Mouse (Mus musculus) brain, adult 2 months (tissue): ENCODE measurements around the gene Lcn10.
"Not testable (repeated sequence)": the region's sequence is repeated elsewhere in the genome, so short reads cannot be mapped to it uniquely, and the experiment has no call there.

Experiments
- DNase-seq: peaks from one replicate; pipeline ENCODE4 v3.0.0; 2011; ENCODE audit warnings: low read depth, low spot score

Gene Lcn10

GRCm38 (mm10) chr2:25706643-25707481 lies 24.3 kb downstream of the Lcn10 start, which contains the start of gene Bmyc:
TSS of gene Bmyc (plus strand) at chr2:25706739.
- DNase-seq = peak; percentile 97

DNA sequence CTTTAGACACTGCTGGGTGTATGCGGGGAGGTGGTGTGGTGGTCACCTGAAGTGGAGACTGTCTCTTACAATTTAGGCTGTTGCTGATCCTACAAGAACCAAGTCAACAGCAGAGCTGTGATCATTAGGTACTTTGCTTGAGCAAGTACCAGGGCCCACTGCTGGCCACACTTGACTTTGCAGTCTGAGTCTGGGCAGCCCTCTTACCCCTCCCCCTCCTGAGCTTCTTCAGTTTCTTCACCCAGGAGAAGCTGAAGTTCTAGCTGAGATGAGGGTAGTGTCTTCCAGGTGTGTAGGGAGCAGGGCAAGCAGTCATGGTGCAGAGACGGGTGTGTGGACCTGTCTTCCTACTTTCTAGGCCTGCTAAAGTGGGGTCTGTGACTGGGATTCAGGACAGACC lies 25.6 kb downstream of the Lcn10 start:
- peak; percentile 85 for DNase-seq

- not testable (repeated sequence) for DNase-seq
These were observed 26.5 kb downstream of the Lcn10 start for GRCm38 (mm10) chr2:25709056-25709455.

DNA sequence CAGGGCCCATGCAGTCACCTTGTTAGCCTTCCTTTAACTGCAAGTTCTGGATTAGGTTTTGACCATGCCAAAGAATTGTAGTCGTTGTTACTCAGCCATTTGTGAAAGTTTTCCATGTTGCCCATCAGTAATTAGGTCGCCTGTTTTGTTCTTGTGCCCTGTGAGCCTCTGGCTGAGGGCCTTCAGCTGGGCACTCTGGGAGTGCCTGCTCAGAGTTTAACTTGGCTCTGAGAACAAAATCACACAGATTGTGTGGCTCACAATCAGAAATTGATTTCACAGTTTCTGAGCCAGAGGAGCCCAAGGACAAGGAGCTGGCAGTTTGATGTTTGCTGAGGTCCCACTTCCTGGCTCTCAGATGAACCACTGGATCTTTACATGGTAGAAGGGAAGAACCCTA lies 27.3 kb downstream of the Lcn10 start:
- DNase-seq = peak; percentile 24

DNA sequence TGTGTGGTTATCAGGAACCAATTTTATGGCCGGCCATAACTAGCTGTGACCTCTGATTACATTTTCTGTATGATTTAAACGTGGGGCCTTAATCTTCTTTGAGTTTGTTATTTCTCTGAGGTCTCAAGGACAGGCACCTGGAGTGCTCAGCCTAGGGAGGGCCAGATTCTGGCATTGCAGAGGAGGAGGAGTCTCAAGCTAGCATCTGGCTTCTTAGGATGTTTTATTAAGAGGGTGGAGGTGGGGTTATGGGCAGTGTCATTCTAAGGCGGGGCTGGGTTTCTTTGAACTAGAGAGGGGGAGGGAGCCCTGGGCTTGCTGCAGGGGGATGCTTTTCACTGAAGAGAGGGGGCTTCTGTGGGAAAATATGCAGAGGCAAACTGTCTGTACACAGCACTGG lies 29.1 kb downstream of the Lcn10 start:
- DNase-seq = not testable (repeated sequence)

GRCm38 (mm10) chr2:25717222-25717621 lies 34.7 kb downstream of the Lcn10 start:
- no peak for DNase-seq

DNA sequence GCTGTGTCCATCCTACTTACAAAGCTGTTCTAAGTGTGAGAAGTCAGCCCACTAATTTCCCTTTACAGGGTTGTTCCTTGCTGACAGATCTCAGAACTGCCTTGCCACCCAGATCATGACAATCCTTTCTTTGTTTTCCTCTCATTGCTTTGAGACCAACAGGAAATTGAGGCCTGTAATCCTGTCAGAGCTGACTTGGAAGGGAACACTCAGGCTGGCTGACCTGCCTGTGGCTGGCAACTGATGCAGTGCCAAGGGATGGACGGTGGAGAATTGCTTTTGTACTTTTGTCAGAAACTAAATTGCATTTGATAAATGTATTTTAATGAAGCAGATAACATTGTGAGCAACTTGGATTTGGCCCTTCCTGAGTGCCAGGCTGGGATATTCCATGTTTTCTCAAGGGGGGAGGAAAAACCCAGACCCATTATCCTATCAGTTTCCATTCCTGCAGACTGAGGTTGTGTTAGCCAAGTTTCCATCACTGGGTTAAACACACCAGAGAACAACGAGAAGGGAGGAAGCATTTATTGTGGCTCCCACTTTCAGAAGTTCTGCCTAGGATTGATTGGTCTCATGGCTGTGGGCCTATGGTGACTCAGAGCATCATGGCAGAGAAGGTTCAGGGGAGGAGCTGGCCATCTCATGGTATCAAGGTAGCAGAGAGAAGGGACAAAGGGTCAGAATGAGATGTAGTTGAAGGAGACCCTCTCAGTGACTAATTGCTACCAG lies 50.8 kb downstream of the Lcn10 start:
- no peak for DNase-seq
